Mouse (Mus musculus) testis, adult 2 months (tissue): ENCODE measurements around the gene Slc24a3. TPM values are rescaled to one million over a fixed set of nuclear protein-coding genes. Genes with fewer than 3 reads are reported as not detected.

Experiments
- H3K27ac ChIP-seq: fragments of 200-500 bp; 2 replicates; pipeline ENCODE4 v1.5.1; 2012; ENCODE audit warnings: low read depth, low read length; ENCODE audit not compliant: control insufficient read depth, insufficient read depth
- H3K27me3 ChIP-seq: fragments of 200-500 bp; 2 replicates; pipeline ENCODE4 v1.6.1; 2012; ENCODE audit warnings: mild to moderate bottlenecking, low read length, moderate library complexity; ENCODE audit not compliant: control insufficient read depth, insufficient read depth
- H3K36me3 ChIP-seq: fragments of 200-500 bp; 2 replicates; pipeline ENCODE4 v1.6.1; 2012; ENCODE audit warnings: mild to moderate bottlenecking, low read length; ENCODE audit not compliant: control insufficient read depth, insufficient read depth
- H3K4me1 ChIP-seq: fragments of 200-500 bp; 2 replicates; pipeline ENCODE4 v1.6.1; 2012; ENCODE audit warnings: low read length; ENCODE audit not compliant: control insufficient read depth, insufficient read depth
- H3K4me3 ChIP-seq: fragments of 200-500 bp; 2 replicates; pipeline ENCODE4 v1.5.1; 2012; ENCODE audit warnings: low read depth, mild to moderate bottlenecking, low read length, moderate library complexity, mixed read lengths; ENCODE audit not compliant: control insufficient read depth
- CTCF ChIP-seq: fragments of 200-500 bp; IDR thresholded peaks from 2 replicates; pipeline ENCODE4 v1.5.1; 2012; ENCODE audit warnings: low read depth, mild to moderate bottlenecking, inconsistent platforms, low read length, moderate library complexity; ENCODE audit not compliant: control insufficient read depth, insufficient read depth, insufficient replicate concordance
- POLR2A ChIP-seq: fragments of 200-500 bp; IDR thresholded peaks from 2 replicates; pipeline ENCODE4 v1.6.1; 2012; ENCODE audit warnings: low read depth, mild to moderate bottlenecking, inconsistent platforms, low read length, moderate library complexity; ENCODE audit not compliant: control insufficient read depth
- polyA plus RNA-seq: library from polyadenylated mRNA; depleted of rRNA; stranded (reverse); fragments of >200 nt; gene quantifications from 2 replicates; pipeline ENCODE4 v1.2.3, GENCODE M21; 2012

Gene Slc24a3
- polyA plus RNA-seq, 1 experiment: 9.3 TPM

DNA sequence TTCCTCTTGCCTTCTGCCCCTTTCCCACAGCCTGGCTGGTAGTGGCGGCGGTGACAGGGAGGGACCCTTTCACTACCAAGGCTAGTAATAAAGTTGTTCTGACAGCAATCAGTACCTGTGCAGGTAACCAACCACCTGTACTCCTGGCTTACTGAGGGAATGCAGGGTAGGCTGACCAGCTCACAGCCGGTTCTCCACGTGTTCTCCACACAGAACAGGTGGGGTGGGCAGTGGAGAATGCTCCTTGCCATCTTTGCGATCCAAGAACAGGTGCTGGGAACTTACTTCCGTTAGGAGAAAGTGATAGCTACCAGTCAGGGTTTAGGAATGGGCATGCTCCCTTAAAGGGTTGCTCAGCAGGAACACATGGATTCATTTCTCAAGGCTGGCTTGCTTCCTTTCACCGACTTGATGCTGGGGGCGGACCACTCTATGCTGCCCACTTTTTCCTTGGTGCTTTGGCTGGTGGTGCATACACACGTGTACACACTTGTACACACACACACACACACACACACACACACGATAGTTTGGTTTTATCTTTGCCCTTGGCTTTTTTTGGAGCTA is 934 bp downstream of the Slc24a3 start:
- peak overlapping the region; percentile 78 for H3K27ac ChIP-seq
- no peak for TF ChIP-seq CTCF
- no peak for TF ChIP-seq POLR2A

DNA sequence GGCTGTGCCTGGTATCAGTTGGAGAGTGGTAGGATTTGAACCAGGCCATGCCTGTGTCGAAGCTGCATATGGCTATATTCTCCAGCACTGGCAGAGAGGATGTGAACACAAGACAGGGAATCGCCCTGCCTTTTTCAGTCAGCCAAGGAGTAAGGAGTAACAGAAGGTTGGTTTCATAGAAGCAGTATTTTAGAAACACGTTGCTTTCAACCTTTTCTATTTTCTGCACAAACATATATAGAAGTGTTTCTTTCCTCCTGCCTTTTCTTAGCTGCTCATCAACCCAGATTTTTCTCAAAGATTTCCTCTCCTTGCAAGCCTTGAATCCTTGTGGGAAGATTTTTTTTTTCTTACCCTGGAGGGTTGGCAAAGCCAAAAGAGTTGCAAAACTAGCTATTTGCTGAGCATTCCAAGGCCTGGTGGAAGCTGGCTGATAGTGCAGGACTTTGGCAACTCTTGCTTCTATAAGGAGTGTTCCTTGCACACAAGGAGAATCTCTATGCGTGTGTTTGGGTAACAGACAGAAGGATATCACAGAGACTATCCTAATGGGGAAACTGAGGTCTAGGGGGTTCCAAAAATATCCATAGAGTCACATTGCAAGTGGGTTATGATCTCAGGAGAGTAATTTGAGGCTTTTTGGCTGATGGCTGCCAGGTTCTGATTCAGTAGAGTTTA is 5.6 kb downstream of the Slc24a3 start:
- Histone ChIP-seq H3K36me3 (no peaks in the 10 kb centered on the region), H3K4me3 (no peak overlapping the region), H3K4me1 (peaks cover 5% of the 10 kb centered on the region), H3K27ac (no peak overlapping the region; the same call in 1 of the 2 replicates), H3K27me3 (no peaks in the 10 kb centered on the region)
- TF ChIP-seq CTCF (no peak), POLR2A (no peak)

More for the DNA sequence above, 934 bp downstream of the Slc24a3 start:
- Histone ChIP-seq H3K27me3 (no peaks in the 10 kb centered on the region; the same call in 1 of the 2 replicates), H3K4me1 (peaks cover 11% of the 10 kb centered on the region), H3K4me3 (peak overlapping the region; percentile 80), H3K36me3 (no peaks in the 10 kb centered on the region)

DNA sequence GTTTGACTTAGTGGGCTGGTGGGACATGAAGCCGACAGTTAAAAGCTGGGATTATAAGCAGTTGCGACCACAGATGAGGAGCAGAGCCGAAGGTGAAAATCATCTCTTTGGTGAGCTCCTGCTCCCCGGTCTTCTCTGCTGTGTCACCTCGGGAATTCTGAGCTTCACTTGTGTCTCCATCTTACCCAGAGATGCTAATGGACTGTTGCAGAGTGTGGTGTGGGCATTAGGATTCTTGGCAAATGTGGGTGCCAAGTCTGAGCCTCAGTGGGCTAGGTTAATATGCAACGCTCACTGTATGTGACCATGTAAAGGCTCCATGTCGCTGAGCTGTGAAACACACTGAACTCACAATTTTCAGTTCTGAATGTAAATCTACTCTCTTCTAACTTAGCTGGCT is 7.5 kb downstream of the Slc24a3 start:
- no peak overlapping the region for H3K27ac ChIP-seq
- H3K27me3 ChIP-seq: no peaks in the 10 kb centered on the region
- no peaks in the 10 kb centered on the region for H3K36me3 ChIP-seq
- TF ChIP-seq POLR2A (no peak), CTCF (no peak)
- no peak overlapping the region for H3K4me3 ChIP-seq
- H3K4me1 ChIP-seq: peaks cover 2% of the 10 kb centered on the region; the same call in 1 of the 2 replicates

DNA sequence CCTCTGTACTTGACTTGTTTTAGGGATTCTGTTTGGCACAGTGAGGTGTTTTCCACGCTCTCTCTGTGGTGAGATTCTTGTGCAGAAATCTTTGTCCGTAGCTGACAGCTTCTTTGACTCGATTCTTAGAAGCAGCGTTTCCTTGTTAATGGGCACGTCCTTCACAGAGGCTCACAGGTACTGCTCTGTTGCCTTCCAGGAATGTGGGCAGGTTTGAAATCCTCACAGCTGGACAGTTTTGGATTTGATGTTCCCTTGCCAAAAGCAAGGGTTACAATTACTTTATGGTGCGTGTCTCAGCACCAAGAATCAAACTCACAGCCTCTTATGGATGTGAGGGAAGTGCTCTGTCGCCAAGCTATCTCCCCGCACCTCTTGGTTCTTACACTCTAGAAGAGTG is 14.9 kb downstream of the Slc24a3 start:
- no peak overlapping the region for H3K27ac ChIP-seq
- H3K4me1 ChIP-seq: no peaks in the 10 kb centered on the region
- TF ChIP-seq POLR2A (no peak), CTCF (no peak)
- H3K4me3 ChIP-seq: no peak overlapping the region
- no peaks in the 10 kb centered on the region for H3K36me3 ChIP-seq
- no peaks in the 10 kb centered on the region for H3K27me3 ChIP-seq

DNA sequence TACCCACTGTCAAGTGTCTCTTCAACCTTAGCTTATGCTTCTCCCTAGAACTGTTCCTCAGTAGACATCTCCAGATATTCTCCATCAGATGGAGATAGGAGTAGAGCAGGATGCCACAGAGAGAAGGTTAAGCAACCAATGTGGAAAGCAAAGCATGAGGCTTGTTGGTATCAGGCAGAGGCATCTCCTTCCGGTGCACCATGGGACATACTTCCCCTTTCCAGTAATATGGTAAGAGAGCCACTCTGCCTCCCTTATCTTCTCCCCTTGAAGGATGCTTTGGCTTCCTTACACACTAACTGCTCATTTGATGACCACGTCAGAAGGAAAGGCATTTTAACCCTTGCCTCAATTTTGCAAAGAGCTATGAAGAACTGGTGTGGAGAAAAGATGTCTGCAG is 21.3 kb downstream of the Slc24a3 start:
- no peaks in the 10 kb centered on the region for H3K4me1 ChIP-seq
- no peak overlapping the region for H3K4me3 ChIP-seq
- H3K27ac ChIP-seq: no peak overlapping the region
- TF ChIP-seq POLR2A (no peak), CTCF (no peak)
- no peaks in the 10 kb centered on the region for H3K36me3 ChIP-seq
- H3K27me3 ChIP-seq: no peaks in the 10 kb centered on the region

DNA sequence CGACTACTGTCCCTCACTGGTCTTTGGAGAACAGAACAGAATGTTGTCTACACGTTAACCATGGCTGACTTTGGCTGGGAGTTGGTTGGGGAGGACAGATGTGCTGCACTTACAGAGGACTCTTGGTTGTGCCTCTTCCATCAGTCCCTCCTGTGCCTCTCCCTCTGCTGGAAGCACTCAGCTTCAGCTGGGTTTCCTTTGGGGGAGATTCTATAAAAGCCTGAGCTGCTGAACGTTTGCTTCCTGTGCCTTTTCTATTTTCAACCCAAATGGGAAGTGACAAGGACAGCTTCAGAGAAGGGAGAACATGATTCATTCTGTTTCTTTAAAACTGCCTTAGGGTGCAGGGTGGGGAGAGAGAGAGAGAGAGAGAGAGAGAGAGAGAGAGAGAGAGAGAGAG is 28.5 kb downstream of the Slc24a3 start:
- Histone ChIP-seq H3K36me3 (no peaks in the 10 kb centered on the region), H3K4me3 (no peak overlapping the region), H3K27ac (no peak overlapping the region), H3K4me1 (no peaks in the 10 kb centered on the region), H3K27me3 (no peaks in the 10 kb centered on the region)
- TF ChIP-seq POLR2A (no peak), CTCF (no peak)

DNA sequence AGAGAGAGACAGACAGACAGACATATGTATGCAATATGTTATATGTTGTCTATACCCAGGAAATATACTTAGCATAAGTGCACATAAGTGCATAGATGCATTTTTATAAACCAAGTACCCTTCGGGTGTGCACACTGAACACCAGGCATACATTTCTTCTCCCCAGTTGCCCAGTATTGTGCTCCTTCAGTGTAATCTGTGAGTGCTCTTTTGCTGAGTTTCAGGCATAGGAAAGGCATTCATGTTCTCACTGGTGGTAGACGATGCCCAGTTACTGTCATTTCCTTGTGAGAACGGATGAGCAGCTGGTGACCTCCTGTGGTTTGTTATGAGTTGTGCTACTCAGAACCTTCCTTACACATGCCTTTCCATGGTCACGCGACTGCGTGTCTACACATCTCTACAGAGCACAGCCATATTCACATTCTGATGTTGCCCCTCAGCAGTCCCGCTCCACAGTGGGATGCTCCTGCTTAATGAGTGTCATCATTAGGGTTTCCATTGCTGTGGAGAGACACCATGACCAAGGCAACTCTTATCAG is 29.0 kb downstream of the Slc24a3 start:
- Histone ChIP-seq H3K4me1 (no peaks in the 10 kb centered on the region), H3K27ac (no peak overlapping the region), H3K36me3 (no peaks in the 10 kb centered on the region), H3K27me3 (no peaks in the 10 kb centered on the region), H3K4me3 (no peak overlapping the region)
- TF ChIP-seq POLR2A (no peak), CTCF (no peak)
